Mouse (Mus musculus): Measurements from ENCODE around the gene Zc3h7b. TPM values are rescaled to one million over a fixed set of nuclear protein-coding genes. Genes with fewer than 3 reads are reported as not detected.

The Zc3h7b gene
- polyA plus RNA-seq, 1 experiment from 2014 or later = 50.3 TPM

DNA sequence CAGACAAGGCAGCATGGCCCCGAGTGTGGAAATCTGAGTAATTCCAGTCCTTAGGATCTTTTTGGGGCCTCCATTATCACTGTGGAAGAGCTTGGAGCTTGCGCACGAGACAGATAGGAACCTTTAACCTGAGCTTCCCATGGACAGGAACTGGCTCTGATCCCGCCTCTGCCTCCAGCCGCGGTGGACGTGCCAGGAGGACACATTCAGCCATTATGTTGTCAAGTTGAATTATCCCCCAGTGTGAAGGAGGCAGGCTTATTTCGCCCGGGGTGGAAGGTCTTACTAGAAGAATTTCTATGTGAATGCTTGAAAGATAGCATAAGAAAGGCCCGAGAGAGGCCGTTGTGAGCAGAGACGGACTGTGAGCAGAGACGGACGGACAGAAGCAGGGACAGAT lies 4.9 kb downstream of the Zc3h7b start:
- Histone ChIP-seq H3K27ac (replicated peaks) (no peak overlapping the region; the same call in 1 of the 2 replicates), H3K9me3 (no peaks in the 10 kb centered on the region), H3K36me3 (replicated peaks) (peaks cover 40% of the 10 kb centered on the region), H3K4me3 (no peak overlapping the region), H3K27me3 (replicated peaks; ENCODE audit: low read depth, poor library complexity, severe bottlenecking) (no peaks in the 10 kb centered on the region), H3K4me1 (peaks cover 25% of the 10 kb centered on the region)
- 58% methylated on average over 14 of the region's 14 CpGs for WGBS
- peak; percentile 44 for DNase-seq (ENCODE audit: low spot score)

GRCm38 (mm10) chr15:81753669-81754068 lies 8.8 kb downstream of the Zc3h7b start:
- H3K4me3 ChIP-seq = no peak overlapping the region
- no peak for DNase-seq (ENCODE audit: low spot score)
- H3K36me3 ChIP-seq (replicated peaks) = peaks cover 53% of the 10 kb centered on the region
- 95% methylated on average over 9 of the region's 9 CpGs for WGBS
- H3K27me3 ChIP-seq (replicated peaks; ENCODE audit: low read depth, poor library complexity, severe bottlenecking) = no peaks in the 10 kb centered on the region
- no peak overlapping the region for H3K27ac ChIP-seq (replicated peaks)
- peaks cover 14% of the 10 kb centered on the region for H3K4me1 ChIP-seq
- no peaks in the 10 kb centered on the region for H3K9me3 ChIP-seq

DNA sequence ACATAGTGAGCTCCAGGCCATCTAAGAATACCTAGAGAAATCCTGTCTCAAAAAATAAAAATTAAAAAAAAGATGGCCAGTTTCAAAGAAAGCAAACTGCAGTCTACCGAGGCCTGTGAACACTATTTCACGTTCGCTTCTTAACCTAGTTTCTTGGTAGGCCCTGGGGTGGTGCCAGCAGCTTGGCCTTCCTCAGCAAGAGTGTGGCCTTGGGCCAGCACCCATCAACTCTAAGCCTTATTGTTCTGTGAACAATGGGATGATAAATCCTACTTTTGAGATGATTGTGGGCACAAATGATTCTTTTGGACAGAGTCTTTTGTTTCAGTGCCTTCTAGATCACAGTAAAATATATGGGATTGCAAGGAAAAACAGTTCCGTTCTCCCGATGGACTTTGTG lies 13.8 kb downstream of the Zc3h7b start:
- H3K36me3 ChIP-seq (replicated peaks) = peaks cover 47% of the 10 kb centered on the region
- 94% methylated on average over 5 of the region's 5 CpGs for WGBS
- no peak overlapping the region for H3K4me3 ChIP-seq
- H3K27ac ChIP-seq (replicated peaks) = no peak overlapping the region
- H3K4me1 ChIP-seq = 0 out of 2 replicates have a peak, but pooled peaks cover 14% of the 10 kb centered on the region
- no peak for DNase-seq (ENCODE audit: low spot score)
- no peaks in the 10 kb centered on the region for H3K27me3 ChIP-seq (replicated peaks; ENCODE audit: low read depth, poor library complexity, severe bottlenecking)
- H3K9me3 ChIP-seq = 0 out of 2 replicates have a peak, but pooled peaks cover 3% of the 10 kb centered on the region

- Histone ChIP-seq H3K27me3 (replicated peaks; ENCODE audit: low read depth, poor library complexity, severe bottlenecking) (no peaks in the 10 kb centered on the region), H3K4me1 (0 out of 2 replicates have a peak, but pooled peaks cover 14% of the 10 kb centered on the region), H3K9me3 (0 out of 2 replicates have a peak, but pooled peaks cover 3% of the 10 kb centered on the region), H3K27ac (replicated peaks) (no peak overlapping the region), H3K36me3 (replicated peaks) (peaks cover 44% of the 10 kb centered on the region), H3K4me3 (no peak overlapping the region)
- no peak for DNase-seq (ENCODE audit: low spot score)
- 96% methylated on average over 3 of the region's 3 CpGs for WGBS
Observed at GRCm38 (mm10) chr15:81759542-81759941, 14.7 kb downstream of the Zc3h7b start.

DNA sequence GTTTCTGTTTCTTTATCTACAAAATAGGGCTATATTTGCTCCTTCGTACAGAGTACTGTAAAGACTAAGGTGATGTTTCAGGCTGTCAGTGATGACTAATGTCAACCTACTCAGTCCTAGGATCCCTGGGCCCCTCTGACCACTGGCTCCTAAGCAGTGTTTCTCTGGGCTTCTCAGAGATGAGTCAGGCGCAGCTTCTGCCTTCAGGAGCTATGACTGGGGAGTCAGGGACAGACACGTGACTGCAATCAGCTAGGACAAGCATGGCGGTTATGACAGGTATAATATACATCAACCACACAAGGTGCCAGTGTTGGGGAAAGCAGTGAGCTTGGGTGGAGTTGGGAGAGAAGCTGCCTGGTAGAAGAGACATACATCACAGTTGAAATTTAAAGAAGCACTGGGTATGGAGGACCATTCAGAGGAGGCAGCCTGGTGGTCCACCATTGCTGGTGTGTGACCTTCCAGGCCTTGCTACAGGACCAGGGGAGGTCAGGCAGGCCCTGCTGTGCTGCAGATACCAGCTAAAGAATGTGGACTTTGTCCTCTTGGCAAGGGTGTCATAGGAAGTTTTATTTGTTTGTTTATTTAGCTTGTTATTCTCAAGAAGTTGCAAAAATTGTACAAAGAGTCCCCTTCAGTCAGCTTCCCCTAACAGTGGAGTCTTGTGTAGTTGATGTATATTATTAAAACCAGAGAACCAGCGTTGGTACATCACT lies 15.7 kb downstream of the Zc3h7b start:
- H3K36me3 ChIP-seq (replicated peaks) = peaks cover 35% of the 10 kb centered on the region
- H3K4me1 ChIP-seq = 0 out of 2 replicates have a peak, but pooled peaks cover 14% of the 10 kb centered on the region
- no peak for DNase-seq (ENCODE audit: low spot score)
- WGBS = 91% methylated on average over 5 of the region's 5 CpGs
- 0 out of 2 replicates have a peak, but pooled peaks cover 3% of the 10 kb centered on the region for H3K9me3 ChIP-seq
- H3K4me3 ChIP-seq = no peak overlapping the region
- no peaks in the 10 kb centered on the region for H3K27me3 ChIP-seq (replicated peaks; ENCODE audit: low read depth, poor library complexity, severe bottlenecking)
- no peak overlapping the region for H3K27ac ChIP-seq (replicated peaks)

- WGBS = 62% methylated on average over 7 of the region's 7 CpGs
- Histone ChIP-seq H3K36me3 (replicated peaks) (peaks cover 33% of the 10 kb centered on the region), H3K27me3 (replicated peaks; ENCODE audit: low read depth, poor library complexity, severe bottlenecking) (no peaks in the 10 kb centered on the region), H3K4me1 (0 out of 2 replicates have a peak, but pooled peaks cover 14% of the 10 kb centered on the region), H3K27ac (replicated peaks) (no peak overlapping the region), H3K4me3 (no peak overlapping the region), H3K9me3 (0 out of 2 replicates have a peak, but pooled peaks cover 3% of the 10 kb centered on the region)
- peak; percentile 79 for DNase-seq (ENCODE audit: low spot score)
Observed at GRCm38 (mm10) chr15:81761381-81761780, 16.5 kb downstream of the Zc3h7b start.

- Histone ChIP-seq H3K36me3 (replicated peaks) (peaks cover 36% of the 10 kb centered on the region), H3K9me3 (0 out of 2 replicates have a peak, but pooled peaks cover 3% of the 10 kb centered on the region), H3K27me3 (replicated peaks; ENCODE audit: low read depth, poor library complexity, severe bottlenecking) (no peaks in the 10 kb centered on the region), H3K4me1 (0 out of 2 replicates have a peak, but pooled peaks cover 14% of the 10 kb centered on the region), H3K4me3 (no peak overlapping the region), H3K27ac (replicated peaks) (no peak overlapping the region)
- WGBS = 85% methylated on average over 3 of the region's 3 CpGs
- no peak for DNase-seq (ENCODE audit: low spot score)
Observed at GRCm38 (mm10) chr15:81761959-81762358, 17.1 kb downstream of the Zc3h7b start.

- no peak for DNase-seq (ENCODE audit: low spot score)
- Histone ChIP-seq H3K36me3 (replicated peaks) (peaks cover 53% of the 10 kb centered on the region), H3K9me3 (0 out of 2 replicates have a peak, but pooled peaks cover 3% of the 10 kb centered on the region), H3K4me1 (peaks cover 20% of the 10 kb centered on the region; the same call in 1 of the 2 replicates), H3K4me3 (no peak overlapping the region), H3K27me3 (replicated peaks; ENCODE audit: low read depth, poor library complexity, severe bottlenecking) (no peaks in the 10 kb centered on the region), H3K27ac (replicated peaks) (no peak overlapping the region)
- WGBS = 89% methylated on average over 6 of the region's 6 CpGs
Observed at GRCm38 (mm10) chr15:81764573-81764972, 19.7 kb downstream of the Zc3h7b start.

- H3K27me3 ChIP-seq (replicated peaks; ENCODE audit: low read depth, poor library complexity, severe bottlenecking) = no peaks in the 10 kb centered on the region
- H3K4me3 ChIP-seq = no peak overlapping the region
- no peak for DNase-seq (ENCODE audit: low spot score)
- no peak overlapping the region for H3K27ac ChIP-seq (replicated peaks)
- H3K9me3 ChIP-seq = 0 out of 2 replicates have a peak, but pooled peaks cover 3% of the 10 kb centered on the region
- 93% methylated on average over 9 of the region's 9 CpGs for WGBS
- H3K36me3 ChIP-seq (replicated peaks) = peaks cover 60% of the 10 kb centered on the region
- peaks cover 11% of the 10 kb centered on the region; the same call in 1 of the 2 replicates for H3K4me1 ChIP-seq
Observed at GRCm38 (mm10) chr15:81765651-81766050, 20.8 kb downstream of the Zc3h7b start.

GRCm38 (mm10) chr15:81766439-81766838 lies 21.6 kb downstream of the Zc3h7b start:
- Histone ChIP-seq H3K27ac (replicated peaks) (no peak overlapping the region), H3K9me3 (0 out of 2 replicates have a peak, but pooled peaks cover 3% of the 10 kb centered on the region), H3K4me3 (no peak overlapping the region), H3K4me1 (peaks cover 7% of the 10 kb centered on the region), H3K27me3 (replicated peaks; ENCODE audit: low read depth, poor library complexity, severe bottlenecking) (no peaks in the 10 kb centered on the region), H3K36me3 (replicated peaks) (peaks cover 64% of the 10 kb centered on the region)
- 90% methylated on average over 5 of the region's 5 CpGs for WGBS
- no peak for DNase-seq (ENCODE audit: low spot score)

DNA sequence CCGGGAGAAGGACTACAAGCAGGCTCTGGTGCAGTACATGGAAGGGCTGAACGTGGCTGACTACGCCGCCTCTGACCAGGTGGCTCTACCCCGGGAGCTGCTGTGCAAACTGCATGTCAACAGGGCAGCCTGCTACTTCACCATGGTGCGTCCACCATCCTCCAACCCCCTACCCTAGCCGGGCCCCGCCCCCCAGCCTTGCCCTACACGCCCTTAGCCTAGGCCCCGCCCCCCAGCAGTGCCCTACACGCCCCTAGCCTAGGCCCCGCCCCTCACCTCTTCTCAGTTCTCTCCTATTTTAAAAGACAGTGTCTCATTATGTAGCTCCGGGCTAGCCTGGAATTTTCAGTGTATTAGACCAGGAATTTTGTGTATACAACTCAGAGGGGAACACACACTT lies 24.2 kb downstream of the Zc3h7b start:
- no peaks in the 10 kb centered on the region for H3K9me3 ChIP-seq
- WGBS = 52% methylated on average over 13 of the region's 13 CpGs
- DNase-seq (ENCODE audit: low spot score) = peak; percentile 49
- H3K27me3 ChIP-seq (replicated peaks; ENCODE audit: low read depth, poor library complexity, severe bottlenecking) = no peaks in the 10 kb centered on the region
- peaks cover 77% of the 10 kb centered on the region for H3K36me3 ChIP-seq (replicated peaks)
- 0 out of 2 replicates have a peak overlapping the region, but pooled peaks have one; percentile 18 for H3K4me3 ChIP-seq
- 0 out of 2 replicates have a peak overlapping the region, but pooled peaks have one; percentile 19 for H3K27ac ChIP-seq (replicated peaks)
- peaks cover 31% of the 10 kb centered on the region for H3K4me1 ChIP-seq

DNA sequence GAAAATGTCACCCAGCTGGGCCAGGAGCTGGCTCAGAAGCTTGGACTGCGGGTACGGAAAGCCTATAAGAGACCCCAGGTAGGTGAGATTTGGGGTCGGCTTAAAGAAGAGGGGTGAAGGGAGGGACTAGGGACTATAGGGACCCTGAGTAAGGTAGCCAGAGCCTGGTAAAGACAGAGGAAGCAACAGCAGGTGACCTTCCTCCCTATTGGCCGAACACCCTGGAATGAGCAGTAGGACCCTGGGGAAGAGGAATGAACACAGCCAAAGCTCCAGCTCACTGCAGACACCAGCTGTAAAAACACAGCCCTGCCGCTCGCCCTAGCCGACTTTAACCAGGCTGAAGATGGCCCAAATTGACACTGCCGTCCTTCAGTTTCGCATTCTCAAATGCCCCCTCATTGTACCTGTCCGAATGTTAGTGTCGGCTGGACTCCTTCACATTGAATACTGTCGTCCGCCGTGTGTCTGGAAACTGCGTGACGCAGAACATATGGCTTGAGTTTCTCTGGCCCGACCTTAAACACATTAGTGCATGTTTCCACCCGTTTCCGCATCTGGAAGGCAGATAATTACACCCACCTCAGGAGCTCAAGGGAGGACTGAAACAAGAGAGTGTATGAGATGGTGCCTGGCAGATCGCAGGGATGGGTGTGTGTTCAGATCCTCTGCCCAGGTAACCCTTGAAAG lies 27.7 kb downstream of the Zc3h7b start:
- peaks cover 31% of the 10 kb centered on the region for H3K4me1 ChIP-seq
- peak overlapping the region; percentile 16; the same call in 1 of the 2 replicates for H3K27ac ChIP-seq (replicated peaks)
- H3K4me3 ChIP-seq = no peak overlapping the region
- DNase-seq (ENCODE audit: low spot score) = peak; percentile 65
- H3K9me3 ChIP-seq = no peaks in the 10 kb centered on the region
- no peaks in the 10 kb centered on the region for H3K27me3 ChIP-seq (replicated peaks; ENCODE audit: low read depth, poor library complexity, severe bottlenecking)
- 55% methylated on average over 20 of the region's 20 CpGs for WGBS
- peaks cover 99% of the 10 kb centered on the region for H3K36me3 ChIP-seq (replicated peaks)
